Mouse (Mus musculus): Measurements from ENCODE around the gene 3110009E18Rik.

GRCm38 (mm10) chr1:120138923-120139540, 18.0 kb downstream of the 3110009E18Rik start:
- TF ChIP-seq CTCF (IDR thresholded peaks at IDR 0.05; ENCODE audit: low read depth) (no peak), EP300 (IDR thresholded peaks at IDR 0.05; ENCODE audit: low read depth) (no peak)

All from liver, embryonic 14.5 days (tissue).